Mouse (Mus musculus): ENCODE measurements at regions not wholly inside any gene's neighbourhood (a gene's known extent, or its start where the extent isn't known, plus 50 kb on each side); places are given as distances from the start of the nearest gene placed in this dataset.

DNA sequence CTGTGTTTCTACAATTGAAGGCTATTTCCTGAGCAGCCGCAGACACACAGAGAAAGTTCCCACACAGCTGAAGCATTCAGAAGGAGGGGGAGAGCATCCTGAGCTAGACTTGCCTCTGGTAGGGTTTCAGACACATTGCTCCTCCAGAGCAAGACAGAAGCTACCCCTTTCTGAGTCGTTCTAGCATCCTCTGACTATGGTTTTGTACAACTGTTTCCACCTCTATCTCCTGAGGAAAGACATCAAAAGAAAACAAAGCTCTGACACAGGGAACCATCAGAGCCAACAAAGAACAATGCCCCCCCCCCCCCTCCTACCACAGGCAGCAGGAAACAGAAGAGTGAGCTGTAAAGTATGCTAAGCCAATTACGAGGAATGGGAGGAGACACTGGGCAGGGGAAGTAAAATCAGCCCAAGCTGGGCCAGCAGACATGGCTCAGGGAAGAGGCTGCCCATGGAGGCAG lies 132.3 kb upstream of the Atp2b1 start:
- no peak overlapping the region for H3K27ac ChIP-seq (ENCODE audit: low read depth, low read length)
- H3K4me1 ChIP-seq (ENCODE audit: control insufficient read depth, insufficient read depth, low read length), result no peaks in the 10 kb centered on the region
- no peak overlapping the region for H3K4me2 ChIP-seq
- H3K9me3 ChIP-seq (ENCODE audit: control insufficient read depth, low read length), result no peaks in the 10 kb centered on the region
- ATAC-seq (ENCODE audit: low FRiP score), result peak; percentile 62; the same call in 1 of the 2 replicates
- H3K4me3 ChIP-seq (ENCODE audit: low read depth, low read length), result no peak overlapping the region
- 24% methylated on average over 3 of the region's 3 CpGs for WGBS
- DNase-seq (ENCODE audit: low spot score, missing footprints), result no peak
- no peaks in the 10 kb centered on the region for H3K27me3 ChIP-seq (ENCODE audit: control insufficient read depth, insufficient read depth, low read length)
- no peaks in the 10 kb centered on the region for H3K36me3 ChIP-seq (ENCODE audit: control insufficient read depth, insufficient read depth, low read length)
- no peak overlapping the region for H3K9ac ChIP-seq (ENCODE audit: low read length)

- Histone ChIP-seq H3K27me3 (ENCODE audit: control insufficient read depth, insufficient read depth, low read length) (no peaks in the 10 kb centered on the region), H3K9ac (ENCODE audit: low read length) (no peak overlapping the region), H3K27ac (ENCODE audit: low read depth, low read length) (no peak overlapping the region), H3K4me2 (no peak overlapping the region), H3K9me3 (ENCODE audit: control insufficient read depth, low read length) (no peaks in the 10 kb centered on the region), H3K4me1 (ENCODE audit: control insufficient read depth, insufficient read depth, low read length) (no peaks in the 10 kb centered on the region), H3K4me3 (ENCODE audit: low read depth, low read length) (no peak overlapping the region), H3K36me3 (ENCODE audit: control insufficient read depth, insufficient read depth, low read length) (no peaks in the 10 kb centered on the region)
- ATAC-seq (ENCODE audit: low FRiP score), result no peak
- 85% methylated on average over 1 of the region's 1 CpGs for WGBS
- DNase-seq (ENCODE audit: low spot score, missing footprints), result no peak
These were observed 128.8 kb upstream of the Atp2b1 start for GRCm38 (mm10) chr10:98785411-98785810.

GRCm38 (mm10) chr10:98786089-98786488 lies 128.1 kb upstream of the Atp2b1 start:
- WGBS, result 85% methylated on average over 4 of the region's 4 CpGs

GRCm38 (mm10) chr10:98789763-98790162 lies 124.4 kb upstream of the Atp2b1 start:
- Histone ChIP-seq H3K27me3 (ENCODE audit: control insufficient read depth, insufficient read depth, low read length) (no peaks in the 10 kb centered on the region), H3K9ac (ENCODE audit: low read length) (no peak overlapping the region), H3K36me3 (ENCODE audit: control insufficient read depth, insufficient read depth, low read length) (no peaks in the 10 kb centered on the region), H3K4me1 (ENCODE audit: control insufficient read depth, insufficient read depth, low read length) (no peaks in the 10 kb centered on the region), H3K27ac (ENCODE audit: low read depth, low read length) (no peak overlapping the region), H3K4me2 (no peak overlapping the region), H3K9me3 (ENCODE audit: control insufficient read depth, low read length) (no peaks in the 10 kb centered on the region), H3K4me3 (ENCODE audit: low read depth, low read length) (no peak overlapping the region)
- WGBS, result 95% methylated on average over 9 of the region's 9 CpGs
- no peak for ATAC-seq (ENCODE audit: low FRiP score)
- DNase-seq (ENCODE audit: low spot score, missing footprints), result no peak

More at GRCm38 (mm10) chr10:98786089-98786488, 128.1 kb upstream of the Atp2b1 start:
- DNase-seq (ENCODE audit: low spot score, missing footprints), result no peak
- Histone ChIP-seq H3K4me2 (no peak overlapping the region), H3K4me1 (ENCODE audit: control insufficient read depth, insufficient read depth, low read length) (no peaks in the 10 kb centered on the region), H3K27me3 (ENCODE audit: control insufficient read depth, insufficient read depth, low read length) (no peaks in the 10 kb centered on the region), H3K9me3 (ENCODE audit: control insufficient read depth, low read length) (no peaks in the 10 kb centered on the region), H3K4me3 (ENCODE audit: low read depth, low read length) (no peak overlapping the region), H3K36me3 (ENCODE audit: control insufficient read depth, insufficient read depth, low read length) (no peaks in the 10 kb centered on the region), H3K9ac (ENCODE audit: low read length) (no peak overlapping the region), H3K27ac (ENCODE audit: low read depth, low read length) (no peak overlapping the region)
- ATAC-seq (ENCODE audit: low FRiP score), result no peak

GRCm38 (mm10) chr10:98790456-98790855 lies 123.8 kb upstream of the Atp2b1 start:
- H3K27ac ChIP-seq (ENCODE audit: low read depth, low read length), result no peak overlapping the region
- no peak overlapping the region for H3K9ac ChIP-seq (ENCODE audit: low read length)
- H3K27me3 ChIP-seq (ENCODE audit: control insufficient read depth, insufficient read depth, low read length), result no peaks in the 10 kb centered on the region
- H3K36me3 ChIP-seq (ENCODE audit: control insufficient read depth, insufficient read depth, low read length), result no peaks in the 10 kb centered on the region
- ATAC-seq (ENCODE audit: low FRiP score) (no peak), DNase-seq (ENCODE audit: low spot score, missing footprints) (no peak)
- 95% methylated on average over 3 of the region's 3 CpGs for WGBS
- H3K4me3 ChIP-seq (ENCODE audit: low read depth, low read length), result no peak overlapping the region
- H3K4me1 ChIP-seq (ENCODE audit: control insufficient read depth, insufficient read depth, low read length), result no peaks in the 10 kb centered on the region
- H3K4me2 ChIP-seq, result no peak overlapping the region
- no peaks in the 10 kb centered on the region for H3K9me3 ChIP-seq (ENCODE audit: control insufficient read depth, low read length)

GRCm38 (mm10) chr10:98792019-98792741 lies 122.0 kb upstream of the Atp2b1 start:
- ATAC-seq (ENCODE audit: low FRiP score) (no peak), DNase-seq (ENCODE audit: low spot score, missing footprints) (no peak)
- Histone ChIP-seq H3K4me3 (ENCODE audit: low read depth, low read length) (no peak overlapping the region), H3K27me3 (ENCODE audit: control insufficient read depth, insufficient read depth, low read length) (no peaks in the 10 kb centered on the region), H3K9ac (ENCODE audit: low read length) (no peak overlapping the region), H3K36me3 (ENCODE audit: control insufficient read depth, insufficient read depth, low read length) (no peaks in the 10 kb centered on the region), H3K27ac (ENCODE audit: low read depth, low read length) (no peak overlapping the region), H3K4me2 (no peak overlapping the region), H3K9me3 (ENCODE audit: control insufficient read depth, low read length) (no peaks in the 10 kb centered on the region), H3K4me1 (ENCODE audit: control insufficient read depth, insufficient read depth, low read length) (no peaks in the 10 kb centered on the region)
- WGBS, result 88% methylated on average over 4 of the region's 4 CpGs

GRCm38 (mm10) chr10:98793926-98794536 lies 120.2 kb upstream of the Atp2b1 start:
- H3K9me3 ChIP-seq (ENCODE audit: control insufficient read depth, low read length), result no peaks in the 10 kb centered on the region
- no peaks in the 10 kb centered on the region for H3K36me3 ChIP-seq (ENCODE audit: control insufficient read depth, insufficient read depth, low read length)
- no peaks in the 10 kb centered on the region for H3K4me1 ChIP-seq (ENCODE audit: control insufficient read depth, insufficient read depth, low read length)
- DNase-seq (ENCODE audit: low spot score, missing footprints) (no peak), ATAC-seq (ENCODE audit: low FRiP score) (no peak)
- H3K4me2 ChIP-seq, result no peak overlapping the region
- no peak overlapping the region for H3K27ac ChIP-seq (ENCODE audit: low read depth, low read length)
- WGBS, result 94% methylated on average over 9 of the region's 9 CpGs
- H3K4me3 ChIP-seq (ENCODE audit: low read depth, low read length), result no peak overlapping the region
- no peaks in the 10 kb centered on the region for H3K27me3 ChIP-seq (ENCODE audit: control insufficient read depth, insufficient read depth, low read length)
- no peak overlapping the region for H3K9ac ChIP-seq (ENCODE audit: low read length)

DNA sequence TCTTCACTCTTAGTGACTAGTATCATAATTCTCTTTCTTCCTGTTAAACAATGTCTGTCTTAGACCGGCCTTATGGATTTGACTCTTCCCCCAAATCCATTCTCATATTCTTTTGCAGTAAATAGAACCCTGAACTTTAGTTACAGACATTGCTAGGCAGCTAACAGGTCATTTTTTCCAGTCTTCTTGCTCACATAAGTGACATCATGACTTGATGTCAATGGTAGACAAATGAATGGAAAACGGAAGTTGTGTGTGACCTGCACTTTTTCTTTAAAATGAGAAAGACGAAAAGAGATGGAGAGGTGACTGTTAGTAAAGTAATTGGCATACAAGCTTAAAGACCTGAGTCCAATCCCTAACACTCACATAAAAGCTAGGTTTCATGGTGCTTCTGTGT lies 118.2 kb upstream of the Atp2b1 start:
- DNase-seq (ENCODE audit: low spot score, missing footprints) (no peak), ATAC-seq (ENCODE audit: low FRiP score) (no peak)
- Histone ChIP-seq H3K27me3 (ENCODE audit: control insufficient read depth, insufficient read depth, low read length) (no peaks in the 10 kb centered on the region), H3K9me3 (ENCODE audit: control insufficient read depth, low read length) (no peaks in the 10 kb centered on the region), H3K27ac (ENCODE audit: low read depth, low read length) (no peak overlapping the region), H3K4me2 (no peak overlapping the region), H3K9ac (ENCODE audit: low read length) (no peak overlapping the region), H3K36me3 (ENCODE audit: control insufficient read depth, insufficient read depth, low read length) (no peaks in the 10 kb centered on the region), H3K4me3 (ENCODE audit: low read depth, low read length) (no peak overlapping the region), H3K4me1 (ENCODE audit: control insufficient read depth, insufficient read depth, low read length) (no peaks in the 10 kb centered on the region)
- 90% methylated on average over 3 of the region's 3 CpGs for WGBS

- Histone ChIP-seq H3K4me3 (ENCODE audit: low read depth, low read length) (no peak overlapping the region), H3K27ac (ENCODE audit: low read depth, low read length) (no peak overlapping the region), H3K4me2 (no peak overlapping the region), H3K9ac (ENCODE audit: low read length) (no peak overlapping the region), H3K9me3 (ENCODE audit: control insufficient read depth, low read length) (no peaks in the 10 kb centered on the region), H3K36me3 (ENCODE audit: control insufficient read depth, insufficient read depth, low read length) (no peaks in the 10 kb centered on the region), H3K27me3 (ENCODE audit: control insufficient read depth, insufficient read depth, low read length) (no peaks in the 10 kb centered on the region), H3K4me1 (ENCODE audit: control insufficient read depth, insufficient read depth, low read length) (no peaks in the 10 kb centered on the region)
- ATAC-seq (ENCODE audit: low FRiP score), result no peak
- no peak for DNase-seq (ENCODE audit: low spot score, missing footprints)
- WGBS, result 85% methylated on average over 6 of the region's 6 CpGs
These were observed 115.4 kb upstream of the Atp2b1 start for GRCm38 (mm10) chr10:98798634-98799415.
